Mouse (Mus musculus) CH12.LX (cell line): ENCODE data around the gene Golim4.

Experiments used
- CHD2 ChIP-seq: IDR thresholded peaks from 2 replicates; pipeline ENCODE4 v1.6.1; 2011; ENCODE audit warnings: low read length, improper control_type of control experiment
- CTCF ChIP-seq, 2 experiments: IDR thresholded peaks in 1 of 2; conservative IDR thresholded peaks in 1 of 2; 2 replicates each; pipeline ENCODE4 v1.5.1; 2011 to 2012; ENCODE audit warnings: low read depth in 2 of 2, low read length in 2 of 2, improper control_type of control experiment in 1 of 2, inconsistent platforms in 1 of 2, mild to moderate bottlenecking in 1 of 2, moderate library complexity in 1 of 2
- EP300 ChIP-seq: IDR thresholded peaks from 2 replicates; pipeline ENCODE4 v1.6.1; 2011; ENCODE audit warnings: low read length, improper control_type of control experiment
- IRF4 ChIP-seq: IDR thresholded peaks from 2 replicates; pipeline ENCODE4 v1.6.1; 2014; ENCODE audit warnings: low read depth, mild to moderate bottlenecking, inconsistent platforms, low read length, improper control_type of control experiment
- POLR2AphosphoS2 ChIP-seq: IDR thresholded peaks from 2 replicates; pipeline ENCODE4 v1.6.1; 2011; ENCODE audit warnings: low read depth, low read length, improper control_type of control experiment
- TCF12 ChIP-seq: IDR thresholded peaks from 2 replicates; pipeline ENCODE4 v1.6.1; 2014; ENCODE audit warnings: low read depth, mild to moderate bottlenecking, inconsistent platforms, low read length, improper control_type of control experiment
- USF1 ChIP-seq: IDR thresholded peaks from 2 replicates; pipeline ENCODE4 v1.6.1; 2014; ENCODE audit warnings: low read depth, mild to moderate bottlenecking, inconsistent platforms, low read length, improper control_type of control experiment
- USF2 ChIP-seq: conservative IDR thresholded peaks from 2 replicates; pipeline ENCODE4 v1.6.1; 2011; ENCODE audit warnings: low read depth, low read length, improper control_type of control experiment

- TF ChIP-seq TCF12 = no peak
- TF ChIP-seq IRF4 = no peak
- no peak for TF ChIP-seq POLR2AphosphoS2
- TF ChIP-seq USF2 = no peak
- no peak for TF ChIP-seq CHD2
- TF ChIP-seq EP300 = no peak
- TF ChIP-seq USF1 = no peak
- TF ChIP-seq CTCF (conservative IDR thresholded peaks at IDR 0.05 in 1 of 2, IDR thresholded peaks at IDR 0.05 in 1 of 2; ENCODE audit: low read depth in 2 of 2, low read length in 2 of 2) = peak in 1 of 2 experiments; percentile 48; a peak in 3 of 4 replicates
These were observed 44.4 kb upstream of the Golim4 start for GRCm38 (mm10) chr3:76001156-76001555.
